Mouse (Mus musculus): ENCODE measurements around the gene Mael. TPM values are rescaled to one million over a fixed set of nuclear protein-coding genes. Genes with fewer than 3 reads are reported as not detected.

Gene Mael
- polyA plus RNA-seq, 1 experiment from 2014 or later = not detected

GRCm38 (mm10) chr1:166168017-166168416 lies 70.5 kb downstream of the Mael start:
- WGBS = 94% methylated on average over 7 of the region's 7 CpGs
- H3K36me3 ChIP-seq (ENCODE audit: control insufficient read depth, insufficient read depth, low read length) = no peaks in the 10 kb centered on the region
- no peaks in the 10 kb centered on the region for H3K9me3 ChIP-seq (ENCODE audit: control insufficient read depth, low read length)
- DNase-seq (ENCODE audit: low spot score) (no peak), ATAC-seq (ENCODE audit: low FRiP score) (no peak)
- H3K27me3 ChIP-seq (ENCODE audit: control insufficient read depth, insufficient read depth, low read length) = no peaks in the 10 kb centered on the region
- H3K4me1 ChIP-seq (replicated peaks; ENCODE audit: control insufficient read depth, insufficient read depth, low read length) = no peaks in the 10 kb centered on the region
- H3K9ac ChIP-seq (ENCODE audit: low read depth, low read length) = no peak overlapping the region
- H3K27ac ChIP-seq (ENCODE audit: low read depth, low read length) = no peak overlapping the region
- no peak overlapping the region for H3K4me3 ChIP-seq (ENCODE audit: low read depth, low read length)
- no peak overlapping the region for H3K4me2 ChIP-seq (replicated peaks; ENCODE audit: low read depth, low read length)

GRCm38 (mm10) chr1:166167405-166167804 lies 71.1 kb downstream of the Mael start:
- DNase-seq (ENCODE audit: low spot score) (no peak), ATAC-seq (ENCODE audit: low FRiP score) (no peak)
- H3K4me2 ChIP-seq (replicated peaks; ENCODE audit: low read depth, low read length) = no peak overlapping the region
- WGBS = 90% methylated on average over 4 of the region's 4 CpGs
- no peaks in the 10 kb centered on the region for H3K36me3 ChIP-seq (ENCODE audit: control insufficient read depth, insufficient read depth, low read length)
- no peak overlapping the region for H3K9ac ChIP-seq (ENCODE audit: low read depth, low read length)
- no peak overlapping the region for H3K27ac ChIP-seq (ENCODE audit: low read depth, low read length)
- H3K27me3 ChIP-seq (ENCODE audit: control insufficient read depth, insufficient read depth, low read length) = no peaks in the 10 kb centered on the region
- H3K4me3 ChIP-seq (ENCODE audit: low read depth, low read length) = no peak overlapping the region
- H3K9me3 ChIP-seq (ENCODE audit: control insufficient read depth, low read length) = no peaks in the 10 kb centered on the region
- no peaks in the 10 kb centered on the region for H3K4me1 ChIP-seq (replicated peaks; ENCODE audit: control insufficient read depth, insufficient read depth, low read length)

- no peak for ATAC-seq (ENCODE audit: low FRiP score)
- Histone ChIP-seq H3K9me3 (ENCODE audit: control insufficient read depth, low read length) (no peaks in the 10 kb centered on the region), H3K36me3 (ENCODE audit: control insufficient read depth, insufficient read depth, low read length) (no peaks in the 10 kb centered on the region), H3K4me1 (replicated peaks; ENCODE audit: control insufficient read depth, insufficient read depth, low read length) (no peaks in the 10 kb centered on the region), H3K27ac (ENCODE audit: low read depth, low read length) (no peak overlapping the region), H3K4me3 (ENCODE audit: low read depth, low read length) (no peak overlapping the region), H3K27me3 (ENCODE audit: control insufficient read depth, insufficient read depth, low read length) (no peaks in the 10 kb centered on the region), H3K9ac (ENCODE audit: low read depth, low read length) (no peak overlapping the region), H3K4me2 (replicated peaks; ENCODE audit: low read depth, low read length) (no peak overlapping the region)
- WGBS = 93% methylated on average over 9 of the region's 9 CpGs
- no peak for DNase-seq (ENCODE audit: low spot score)
Observed at GRCm38 (mm10) chr1:166165159-166165558, 73.4 kb downstream of the Mael start.

- WGBS = 93% methylated on average over 14 of the region's 14 CpGs
- H3K9ac ChIP-seq (ENCODE audit: low read depth, low read length) = no peak overlapping the region
- H3K9me3 ChIP-seq (ENCODE audit: control insufficient read depth, low read length) = no peaks in the 10 kb centered on the region
- no peaks in the 10 kb centered on the region for H3K27me3 ChIP-seq (ENCODE audit: control insufficient read depth, insufficient read depth, low read length)
- H3K4me1 ChIP-seq (replicated peaks; ENCODE audit: control insufficient read depth, insufficient read depth, low read length) = no peaks in the 10 kb centered on the region
- no peaks in the 10 kb centered on the region for H3K36me3 ChIP-seq (ENCODE audit: control insufficient read depth, insufficient read depth, low read length)
- no peak overlapping the region for H3K27ac ChIP-seq (ENCODE audit: low read depth, low read length)
- no peak overlapping the region for H3K4me2 ChIP-seq (replicated peaks; ENCODE audit: low read depth, low read length)
- no peak overlapping the region for H3K4me3 ChIP-seq (ENCODE audit: low read depth, low read length)
- DNase-seq (ENCODE audit: low spot score) (no peak), ATAC-seq (ENCODE audit: low FRiP score) (no peak)
Observed at GRCm38 (mm10) chr1:166164580-166164979, 74.0 kb downstream of the Mael start.

- Histone ChIP-seq H3K9ac (ENCODE audit: low read depth, low read length) (no peak overlapping the region), H3K27me3 (ENCODE audit: control insufficient read depth, insufficient read depth, low read length) (peaks cover 3% of the 10 kb centered on the region; the same call in 1 of the 2 replicates), H3K36me3 (ENCODE audit: control insufficient read depth, insufficient read depth, low read length) (no peaks in the 10 kb centered on the region), H3K27ac (ENCODE audit: low read depth, low read length) (no peak overlapping the region), H3K4me2 (replicated peaks; ENCODE audit: low read depth, low read length) (no peak overlapping the region; the same call in 1 of the 2 replicates), H3K4me1 (replicated peaks; ENCODE audit: control insufficient read depth, insufficient read depth, low read length) (no peaks in the 10 kb centered on the region), H3K9me3 (ENCODE audit: control insufficient read depth, low read length) (no peaks in the 10 kb centered on the region), H3K4me3 (ENCODE audit: low read depth, low read length) (no peak overlapping the region)
- WGBS = 16% methylated on average over 24 of the region's 24 CpGs
- ATAC-seq (ENCODE audit: low FRiP score) = peak; percentile 64; the same call in 1 of the 2 replicates
- DNase-seq (ENCODE audit: low spot score) = peak; percentile 91
Observed at GRCm38 (mm10) chr1:166160569-166161445, 77.7 kb downstream of the Mael start.

GRCm38 (mm10) chr1:166160111-166160510 lies 78.4 kb downstream of the Mael start:
- H3K4me2 ChIP-seq (replicated peaks; ENCODE audit: low read depth, low read length) = no peak overlapping the region
- H3K27me3 ChIP-seq (ENCODE audit: control insufficient read depth, insufficient read depth, low read length) = peaks cover 6% of the 10 kb centered on the region; the same call in 1 of the 2 replicates
- H3K27ac ChIP-seq (ENCODE audit: low read depth, low read length) = no peak overlapping the region
- no peak overlapping the region for H3K9ac ChIP-seq (ENCODE audit: low read depth, low read length)
- H3K4me3 ChIP-seq (ENCODE audit: low read depth, low read length) = no peak overlapping the region
- no peaks in the 10 kb centered on the region for H3K9me3 ChIP-seq (ENCODE audit: control insufficient read depth, low read length)
- ATAC-seq (ENCODE audit: low FRiP score) = peak; percentile 8; the same call in 1 of the 2 replicates
- H3K4me1 ChIP-seq (replicated peaks; ENCODE audit: control insufficient read depth, insufficient read depth, low read length) = no peaks in the 10 kb centered on the region
- H3K36me3 ChIP-seq (ENCODE audit: control insufficient read depth, insufficient read depth, low read length) = no peaks in the 10 kb centered on the region
- DNase-seq (ENCODE audit: low spot score) = no peak
- WGBS = 53% methylated on average over 5 of the region's 5 CpGs

- Histone ChIP-seq H3K9me3 (ENCODE audit: control insufficient read depth, low read length) (no peaks in the 10 kb centered on the region), H3K36me3 (ENCODE audit: control insufficient read depth, insufficient read depth, low read length) (no peaks in the 10 kb centered on the region), H3K4me1 (replicated peaks; ENCODE audit: control insufficient read depth, insufficient read depth, low read length) (no peaks in the 10 kb centered on the region), H3K27ac (ENCODE audit: low read depth, low read length) (no peak overlapping the region), H3K4me3 (ENCODE audit: low read depth, low read length) (no peak overlapping the region), H3K9ac (ENCODE audit: low read depth, low read length) (no peak overlapping the region), H3K4me2 (replicated peaks; ENCODE audit: low read depth, low read length) (no peak overlapping the region), H3K27me3 (ENCODE audit: control insufficient read depth, insufficient read depth, low read length) (peaks cover 14% of the 10 kb centered on the region)
- ATAC-seq (ENCODE audit: low FRiP score) (no peak), DNase-seq (ENCODE audit: low spot score) (no peak)
- 63% methylated on average over 9 of the region's 9 CpGs for whole genome bisulfite sequencing
Observed at GRCm38 (mm10) chr1:166158664-166159063, 79.9 kb downstream of the Mael start.

- DNase-seq (ENCODE audit: low spot score) (no peak), ATAC-seq (ENCODE audit: low FRiP score) (no peak)
- H3K9me3 ChIP-seq (ENCODE audit: control insufficient read depth, low read length) = no peaks in the 10 kb centered on the region
- 82% methylated on average over 12 of the region's 12 CpGs for WGBS
- H3K36me3 ChIP-seq (ENCODE audit: control insufficient read depth, insufficient read depth, low read length) = no peaks in the 10 kb centered on the region
- no peak overlapping the region for H3K27ac ChIP-seq (ENCODE audit: low read depth, low read length)
- no peak overlapping the region for H3K4me3 ChIP-seq (ENCODE audit: low read depth, low read length)
- no peak overlapping the region for H3K9ac ChIP-seq (ENCODE audit: low read depth, low read length)
- peaks cover 14% of the 10 kb centered on the region for H3K27me3 ChIP-seq (ENCODE audit: control insufficient read depth, insufficient read depth, low read length)
- H3K4me1 ChIP-seq (replicated peaks; ENCODE audit: control insufficient read depth, insufficient read depth, low read length) = no peaks in the 10 kb centered on the region
- H3K4me2 ChIP-seq (replicated peaks; ENCODE audit: low read depth, low read length) = no peak overlapping the region
Observed at GRCm38 (mm10) chr1:166157712-166158111, 80.8 kb downstream of the Mael start.

GRCm38 (mm10) chr1:166155113-166155494 lies 83.4 kb downstream of the Mael start:
- no peaks in the 10 kb centered on the region for H3K36me3 ChIP-seq (ENCODE audit: control insufficient read depth, insufficient read depth, low read length)
- 54% methylated on average over 10 of the region's 10 CpGs for WGBS
- H3K4me1 ChIP-seq (replicated peaks; ENCODE audit: control insufficient read depth, insufficient read depth, low read length) = no peaks in the 10 kb centered on the region
- H3K9me3 ChIP-seq (ENCODE audit: control insufficient read depth, low read length) = no peaks in the 10 kb centered on the region
- ATAC-seq (ENCODE audit: low FRiP score) = no peak
- no peak overlapping the region for H3K4me2 ChIP-seq (replicated peaks; ENCODE audit: low read depth, low read length)
- no peak overlapping the region for H3K4me3 ChIP-seq (ENCODE audit: low read depth, low read length)
- DNase-seq (ENCODE audit: low spot score) = no peak
- no peak overlapping the region for H3K27ac ChIP-seq (ENCODE audit: low read depth, low read length)
- peaks cover 14% of the 10 kb centered on the region for H3K27me3 ChIP-seq (ENCODE audit: control insufficient read depth, insufficient read depth, low read length)
- H3K9ac ChIP-seq (ENCODE audit: low read depth, low read length) = no peak overlapping the region

All from hindbrain, embryonic 11.5 days (tissue).